Mouse (Mus musculus): ENCODE data around the gene Ttll13. TPM values are rescaled to one million over a fixed set of nuclear protein-coding genes. Genes with fewer than 3 reads are reported as not detected.

Ttll13 gene
- total RNA-seq, 2 experiments from 2014 or later = 1.5 TPM; not detected in 1

- ATAC-seq (replicated peaks; ENCODE audit: low FRiP score, poor library complexity, severe bottlenecking) = no peak
These were observed 35.2 kb upstream of the Ttll13 start for GRCm38 (mm10) chr7:80210982-80211381.

DNA sequence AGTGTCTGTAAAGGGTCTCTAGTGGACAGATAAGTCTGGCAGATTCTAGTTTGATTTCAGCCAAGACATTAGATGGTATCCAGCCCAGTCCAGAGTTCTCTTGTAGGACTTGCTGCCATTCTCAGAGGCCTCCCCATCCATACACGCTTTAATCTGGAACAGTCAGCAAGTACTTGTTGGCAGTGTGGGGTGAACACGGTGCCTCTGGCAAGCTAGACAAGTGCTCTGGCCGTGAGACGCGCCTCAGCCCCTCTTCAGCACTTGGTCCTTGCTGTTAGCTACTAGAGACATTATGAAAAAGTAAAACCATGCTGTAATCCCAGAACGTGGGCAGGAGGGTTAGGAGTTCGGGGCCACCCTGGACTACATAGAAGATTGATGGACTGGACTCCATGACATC is 32.6 kb upstream of the Ttll13 start:
- no peak for ATAC-seq (replicated peaks; ENCODE audit: low FRiP score, poor library complexity, severe bottlenecking)

DNA sequence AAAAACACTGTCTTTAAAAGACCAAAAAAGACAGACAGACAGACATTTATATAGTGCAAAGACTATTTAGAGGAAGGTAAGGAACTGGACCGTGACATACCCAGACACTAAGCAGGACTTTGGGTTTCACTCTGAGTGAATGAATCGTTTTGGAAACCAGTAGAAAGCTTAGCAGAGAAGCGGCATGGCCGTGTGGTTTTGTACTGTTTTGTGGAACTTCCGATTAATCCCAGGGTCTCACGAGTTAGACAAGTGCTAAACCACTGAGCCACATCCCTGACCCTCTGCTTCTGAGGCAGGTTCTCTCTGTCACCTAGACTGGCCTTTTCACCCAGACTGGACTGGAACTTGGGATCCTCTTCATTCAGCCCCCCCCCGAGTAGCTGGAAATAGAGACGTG is 31.7 kb upstream of the Ttll13 start:
- ATAC-seq (replicated peaks; ENCODE audit: low FRiP score, poor library complexity, severe bottlenecking) = no peak

- peak; percentile 82 for ATAC-seq (replicated peaks; ENCODE audit: low FRiP score, poor library complexity, severe bottlenecking)
These were observed 30.8 kb upstream of the Ttll13 start for GRCm38 (mm10) chr7:80215398-80215797.

- no peak for ATAC-seq (replicated peaks; ENCODE audit: low FRiP score, poor library complexity, severe bottlenecking)
These were observed 29.6 kb upstream of the Ttll13 start for GRCm38 (mm10) chr7:80216566-80216965.

- no peak for ATAC-seq (replicated peaks; ENCODE audit: low FRiP score, poor library complexity, severe bottlenecking)
These were observed 27.5 kb upstream of the Ttll13 start for GRCm38 (mm10) chr7:80218666-80219065.

DNA sequence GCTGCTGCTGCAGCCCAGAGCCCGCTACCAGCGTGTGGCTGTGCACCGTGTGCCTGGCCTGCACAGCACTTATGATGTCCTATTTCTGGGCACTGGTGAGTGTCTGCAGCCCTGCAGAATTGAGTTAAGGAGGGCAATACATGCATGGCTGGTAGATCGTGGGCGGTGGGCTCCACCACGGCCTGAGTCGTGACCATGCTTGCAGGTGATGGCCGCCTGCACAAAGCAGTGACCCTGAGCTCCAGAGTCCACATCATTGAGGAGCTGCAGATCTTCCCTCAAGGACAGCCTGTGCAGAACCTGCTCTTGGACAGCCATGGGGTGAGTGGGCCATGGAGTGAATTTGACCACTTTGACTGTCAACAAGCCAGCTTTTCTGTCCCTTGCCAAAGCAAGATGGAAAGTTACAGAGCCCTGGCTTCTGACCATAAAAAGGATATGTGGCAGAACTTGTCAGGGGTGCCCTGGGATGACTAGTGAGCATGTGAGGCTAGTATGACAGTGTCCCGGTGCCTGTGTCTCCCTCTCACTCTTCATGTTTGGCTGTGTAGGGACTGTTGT is 25.9 kb upstream of the Ttll13 start:
- no peak for ATAC-seq (replicated peaks; ENCODE audit: low FRiP score, poor library complexity, severe bottlenecking)

DNA sequence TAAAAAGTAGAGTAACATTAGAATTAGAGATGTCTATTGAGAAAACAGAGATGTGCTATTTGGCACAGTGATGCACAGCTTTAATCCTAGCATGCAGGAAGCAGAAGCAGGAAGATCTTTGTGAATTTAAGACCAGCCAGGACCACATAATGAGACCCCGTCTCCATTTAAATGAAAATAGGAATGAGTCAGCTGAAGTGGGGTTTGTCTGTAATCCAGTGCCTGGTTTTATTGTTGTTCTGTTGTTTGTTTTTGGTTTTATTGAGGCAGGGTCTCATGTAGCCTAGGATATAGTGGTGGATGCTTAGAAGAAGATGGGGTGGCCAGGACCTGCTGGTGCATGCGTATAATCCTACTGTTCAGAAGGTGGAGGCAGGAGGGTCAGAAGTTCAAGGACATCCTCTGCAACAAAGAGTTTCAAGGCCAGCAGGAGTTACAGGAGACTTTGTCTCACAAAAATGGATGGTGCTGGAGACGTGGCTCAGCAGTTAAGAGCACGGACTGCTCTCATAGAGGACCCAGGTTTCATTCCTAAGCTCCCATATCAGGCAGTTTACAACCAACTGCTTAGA is 24.9 kb upstream of the Ttll13 start:
- ATAC-seq (replicated peaks; ENCODE audit: low FRiP score, poor library complexity, severe bottlenecking) = no peak

DNA sequence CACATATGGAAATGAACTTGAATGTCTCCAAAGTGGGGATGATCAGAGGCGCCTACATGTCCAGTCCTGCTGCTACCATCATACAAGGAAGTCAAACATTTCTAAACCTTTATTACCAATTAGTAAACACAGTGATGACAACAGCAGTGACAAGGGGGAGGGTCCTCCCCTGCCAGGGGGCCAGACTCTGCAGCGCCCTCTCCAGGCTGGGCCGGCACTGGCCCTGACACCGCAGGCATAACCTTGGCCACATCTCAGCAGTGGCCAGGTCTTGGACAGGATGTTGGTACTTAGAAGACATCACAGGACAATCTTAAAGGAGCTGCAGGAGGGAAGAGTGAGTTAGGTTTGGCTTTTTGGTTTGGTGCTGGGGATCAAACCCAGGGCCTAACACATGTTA is 19.1 kb upstream of the Ttll13 start:
- ATAC-seq (replicated peaks; ENCODE audit: low FRiP score, poor library complexity, severe bottlenecking) = no peak

- ATAC-seq (replicated peaks; ENCODE audit: low FRiP score, poor library complexity, severe bottlenecking) = no peak
These were observed 16.0 kb upstream of the Ttll13 start for GRCm38 (mm10) chr7:80230196-80230595.

GRCm38 (mm10) chr7:80231971-80232488 is 14.1 kb upstream of the Ttll13 start:
- peak; percentile 33 for ATAC-seq (replicated peaks; ENCODE audit: low FRiP score, poor library complexity, severe bottlenecking)

GRCm38 (mm10) chr7:80232489-80233029 is 13.6 kb upstream of the Ttll13 start, which contains the start of the genes Cib1 and Gdpgp1:
TSS of gene Cib1 (minus strand) at chr7:80232813.
TSS of gene Gdpgp1 (plus strand) at chr7:80232865.
- peak; percentile 90 for ATAC-seq (replicated peaks; ENCODE audit: low FRiP score, poor library complexity, severe bottlenecking)

DNA sequence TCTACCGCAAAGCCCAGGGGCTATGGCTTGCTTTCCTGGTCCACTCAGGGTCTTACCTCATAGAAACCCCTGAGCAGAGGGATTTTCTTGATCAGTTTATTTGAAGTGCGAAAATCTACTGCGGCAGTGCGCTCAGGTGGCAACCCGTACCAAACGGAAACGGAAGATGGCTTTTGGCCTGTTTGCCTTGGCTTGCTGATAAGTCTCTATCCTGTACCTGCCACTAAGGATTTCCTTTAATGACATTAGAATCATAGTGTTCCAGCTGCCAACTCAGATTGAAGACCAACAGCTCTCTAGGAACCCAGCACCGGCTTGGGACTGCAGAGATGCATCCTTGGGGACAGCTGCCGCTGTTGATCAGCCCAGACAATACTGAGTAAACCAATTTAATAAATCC is 12.4 kb upstream of the Ttll13 start:
- ATAC-seq (replicated peaks; ENCODE audit: low FRiP score, poor library complexity, severe bottlenecking) = no peak

DNA sequence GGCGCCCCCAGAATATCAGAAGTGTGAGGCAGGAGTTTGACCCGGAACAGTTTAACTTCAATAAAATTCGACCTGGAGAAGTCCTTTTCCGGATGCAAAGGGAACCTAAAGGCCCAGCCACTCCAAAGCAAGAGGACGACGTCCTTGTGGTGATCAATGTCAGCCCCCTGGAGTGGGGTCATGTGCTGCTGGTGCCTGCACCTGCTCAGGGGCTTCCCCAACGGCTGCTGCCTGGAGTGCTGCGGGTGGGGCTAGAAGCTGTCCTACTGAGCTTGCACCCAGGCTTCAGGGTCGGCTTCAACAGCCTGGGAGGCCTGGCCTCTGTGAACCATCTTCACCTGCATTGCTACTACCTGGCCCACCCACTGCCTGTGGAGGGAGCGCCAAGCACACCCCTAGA is 7.6 kb upstream of the Ttll13 start:
- ATAC-seq (replicated peaks; ENCODE audit: low FRiP score, poor library complexity, severe bottlenecking) = no peak

GRCm38 (mm10) chr7:80241661-80242060 is 4.5 kb upstream of the Ttll13 start:
- ATAC-seq (replicated peaks; ENCODE audit: low FRiP score, poor library complexity, severe bottlenecking) = no peak

DNA sequence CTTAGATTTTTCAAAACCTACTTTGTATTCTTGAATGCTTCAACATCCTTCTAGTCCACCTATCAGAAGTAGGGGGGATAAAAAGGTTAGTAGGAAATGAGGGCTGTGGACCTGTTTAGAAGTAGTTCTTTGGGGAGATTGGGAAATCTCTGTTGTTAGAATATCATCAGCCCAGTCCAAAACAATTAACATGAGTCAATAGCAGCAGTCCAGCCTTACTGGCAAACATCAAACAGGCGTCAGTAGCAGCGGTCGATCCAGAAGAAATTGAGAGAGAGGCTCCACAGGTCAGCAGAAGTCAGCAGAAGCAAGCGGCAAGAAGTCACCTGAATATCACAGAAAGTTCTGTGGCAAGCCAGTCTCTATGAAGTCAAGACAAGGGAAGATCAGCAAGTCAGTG is 1.3 kb upstream of the Ttll13 start:
- no peak for ATAC-seq (replicated peaks; ENCODE audit: low FRiP score, poor library complexity, severe bottlenecking)

- no peak for ATAC-seq (replicated peaks; ENCODE audit: low FRiP score, poor library complexity, severe bottlenecking)
These were observed 683 bp downstream of the Ttll13 start for GRCm38 (mm10) chr7:80246859-80247258.

- ATAC-seq (replicated peaks; ENCODE audit: low FRiP score, poor library complexity, severe bottlenecking) = no peak
These were observed 6.3 kb downstream of the Ttll13 start for GRCm38 (mm10) chr7:80252437-80252836.

DNA sequence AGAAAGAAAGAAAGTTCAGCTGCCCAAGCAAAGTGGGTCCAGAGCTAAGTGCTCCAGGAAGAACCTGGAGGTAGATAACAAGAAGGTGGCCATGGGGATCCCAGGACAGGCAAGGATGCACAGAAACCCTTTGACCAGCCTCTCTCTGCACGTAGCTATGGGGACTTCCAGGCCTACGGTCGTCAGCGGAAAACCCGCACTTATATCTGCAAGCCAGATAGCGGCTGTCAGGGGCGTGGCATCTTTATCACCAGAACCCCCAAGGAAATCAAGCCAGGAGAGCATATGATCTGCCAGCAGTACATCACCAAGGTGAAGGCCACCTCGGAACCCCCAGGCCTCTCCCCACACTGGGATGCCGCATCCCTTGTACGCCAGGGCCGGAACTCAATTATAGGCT is 6.7 kb downstream of the Ttll13 start:
- no peak for ATAC-seq (replicated peaks; ENCODE audit: low FRiP score, poor library complexity, severe bottlenecking)

DNA sequence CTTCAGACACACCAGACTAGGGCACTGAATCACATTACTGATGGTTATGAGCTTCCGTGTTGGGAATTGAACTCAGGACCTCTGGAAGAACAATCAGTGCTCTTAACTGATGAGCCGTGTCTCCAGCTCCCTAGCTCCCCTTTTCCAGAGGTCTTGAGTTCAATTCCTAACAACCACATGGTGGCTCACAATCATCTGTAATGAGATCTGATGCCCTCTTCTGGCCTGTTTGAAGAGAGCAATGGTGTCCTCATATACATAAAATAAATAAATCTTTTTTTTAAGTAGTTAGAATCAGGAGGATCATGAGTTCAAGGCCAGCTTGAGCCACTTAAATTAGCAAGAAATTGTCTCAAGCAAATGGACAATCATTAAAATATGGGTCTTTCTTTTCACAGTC is 9.8 kb downstream of the Ttll13 start:
- no peak for ATAC-seq (replicated peaks; ENCODE audit: low FRiP score, poor library complexity, severe bottlenecking)

DNA sequence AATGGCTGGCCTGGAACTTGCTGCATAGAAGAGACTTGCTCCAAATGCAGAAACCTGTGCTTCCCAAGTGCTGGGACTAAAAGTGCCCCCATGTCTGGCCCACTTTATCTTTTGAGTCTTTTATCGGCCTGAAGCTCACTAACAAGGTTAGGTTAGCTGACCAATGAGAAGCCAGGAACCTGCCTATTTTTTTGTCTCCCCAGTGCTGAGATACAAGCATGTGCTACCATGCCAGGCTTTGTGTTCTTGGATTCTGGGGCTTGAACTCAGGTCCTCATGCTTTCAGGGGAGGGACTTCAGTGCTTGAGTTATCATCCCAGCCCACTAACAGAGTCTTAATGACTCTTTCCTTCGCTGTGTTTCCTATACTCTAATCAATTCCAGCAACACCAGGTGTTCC is 11.5 kb downstream of the Ttll13 start:
- no peak for ATAC-seq (replicated peaks; ENCODE audit: low FRiP score, poor library complexity, severe bottlenecking)

Data from erythroblast, adult 5-6 weeks (primary cell).